Mouse (Mus musculus): ENCODE results near the gene Cxcl10.

DNA sequence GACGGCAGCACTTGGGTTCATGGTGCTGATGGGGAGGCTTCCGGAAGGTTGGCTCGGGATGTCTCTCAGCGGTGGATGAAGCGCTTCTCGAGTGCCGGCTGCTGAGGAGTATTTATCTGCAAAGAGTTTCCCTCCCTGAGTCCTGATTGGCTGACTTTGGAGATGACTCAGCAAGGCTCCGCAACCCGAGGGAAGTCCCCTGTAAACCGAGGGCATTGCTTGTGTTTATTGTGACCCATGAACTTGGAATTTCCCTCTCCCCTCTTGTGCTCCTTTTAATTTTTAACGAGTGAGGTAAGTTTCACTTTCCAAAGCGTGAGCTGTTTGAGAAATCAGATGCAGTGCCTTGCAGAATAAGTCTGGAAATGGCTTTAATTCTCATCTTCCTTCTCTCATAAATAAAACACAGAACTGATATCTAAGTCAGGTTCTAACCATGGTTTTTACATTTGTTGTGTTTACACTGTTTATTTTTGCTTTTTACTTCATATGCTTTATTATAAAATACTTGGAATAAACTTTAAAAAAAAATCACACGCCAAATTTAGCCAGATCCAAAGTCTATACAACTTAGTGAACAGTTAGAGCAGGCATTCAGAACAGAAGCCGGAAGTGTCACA, at the start of gene Cxcl10:
- no peak for TF ChIP-seq GATA1 (IDR thresholded peaks at IDR 0.05; ENCODE audit: low read length)
- TF ChIP-seq TAL1 (IDR thresholded peaks at IDR 0.05; ENCODE audit: low read length): no peak

Data from erythroblast, embryonic 14.5 days (primary cell).